Mouse (Mus musculus) cerebellum, adult 2 months (tissue): Measurements from ENCODE around the gene Hs3st2. TPM values are rescaled to one million over a fixed set of nuclear protein-coding genes. Genes with fewer than 3 reads are reported as not detected.

Source experiments
- DNase-seq, 2 experiments: peaks; one replicate each; pipeline ENCODE4 v3.0.0; 2021
- H3K27ac ChIP-seq: fragments of 200-500 bp; 2 replicates; pipeline ENCODE4 v1.5.1; 2012; ENCODE audit warnings: low read length, control low read depth, inconsistent platforms; ENCODE audit not compliant: insufficient read depth
- H3K27me3 ChIP-seq: fragments of 200-500 bp; 2 replicates; pipeline ENCODE4 v1.6.1; 2012; ENCODE audit warnings: inconsistent platforms, mild to moderate bottlenecking, low read length, moderate library complexity; ENCODE audit not compliant: control insufficient read depth, insufficient read depth
- H3K4me1 ChIP-seq: fragments of 200-500 bp; 2 replicates; pipeline ENCODE4 v1.6.1; 2011; ENCODE audit warnings: low read length; ENCODE audit not compliant: control insufficient read depth, insufficient read depth
- H3K4me3 ChIP-seq: fragments of 200-500 bp; replicated peaks from 2 replicates; pipeline ENCODE3; 2011; ENCODE audit warnings: mild to moderate bottlenecking, low read depth, low read length, control low read depth; ENCODE audit not compliant: insufficient read depth
- CTCF ChIP-seq: fragments of 200-500 bp; IDR thresholded peaks from 2 replicates; pipeline ENCODE4 v1.5.1; 2011; ENCODE audit warnings: low read depth, mild to moderate bottlenecking, control low read depth, low read length, moderate library complexity, borderline replicate concordance; ENCODE audit not compliant: insufficient read depth
- POLR2A ChIP-seq: fragments of 200-500 bp; IDR thresholded peaks from 2 replicates; pipeline ENCODE4 v1.6.1; 2011; ENCODE audit warnings: low read length, control low read depth, borderline replicate concordance; ENCODE audit not compliant: insufficient read depth
- WGBS: fragments of 180-500 bp; shearing (Covaris S2); methylation state at CpG from one replicate; pipeline ENCODE4 v1.1.7; 2018; 5-methylcytosine and 5-hydroxymethylcytosine counted together
- polyA plus RNA-seq: library from polyadenylated mRNA; depleted of rRNA; stranded (reverse); fragments of >200 nt; gene quantifications from 2 replicates; pipeline ENCODE4 v1.2.3, GENCODE M21; 2012

Hs3st2 gene
- polyA plus RNA-seq, 1 experiment, result 7.1 TPM

- DNase-seq, result no peak
- TF ChIP-seq CTCF (no peak), POLR2A (no peak)
- Histone ChIP-seq H3K4me3 (no peak overlapping the region), H3K4me1 (no peaks in the 10 kb centered on the region), H3K27me3 (no peaks in the 10 kb centered on the region), H3K27ac (no peak overlapping the region)
- WGBS, result 75% methylated on average over 5 of the region's 5 CpGs
Observed at GRCm38 (mm10) chr7:121441186-121441585, 49.5 kb downstream of the Hs3st2 start.

- no peak for DNase-seq
- Histone ChIP-seq H3K27me3 (no peaks in the 10 kb centered on the region), H3K4me1 (no peaks in the 10 kb centered on the region), H3K4me3 (no peak overlapping the region), H3K27ac (no peak overlapping the region)
- TF ChIP-seq CTCF, result no peak
- TF ChIP-seq POLR2A, result no peak
- 72% methylated on average over 7 of the region's 7 CpGs for WGBS
Observed at GRCm38 (mm10) chr7:121444336-121444735, 52.7 kb downstream of the Hs3st2 start.

GRCm38 (mm10) chr7:121446281-121446680, 54.6 kb downstream of the Hs3st2 start:
- no peak for TF ChIP-seq POLR2A
- no peak for TF ChIP-seq CTCF
- Histone ChIP-seq H3K27ac (no peak overlapping the region), H3K4me3 (no peak overlapping the region), H3K27me3 (no peaks in the 10 kb centered on the region), H3K4me1 (no peaks in the 10 kb centered on the region)
- DNase-seq, result no peak
- WGBS, result 85% methylated on average over 4 of the region's 4 CpGs

- 52% methylated on average over 13 of the region's 13 CpGs for WGBS
- Histone ChIP-seq H3K4me3 (no peak overlapping the region), H3K27me3 (no peaks in the 10 kb centered on the region; the same call in 1 of the 2 replicates), H3K4me1 (no peaks in the 10 kb centered on the region), H3K27ac (no peak overlapping the region)
- DNase-seq, result no peak
- TF ChIP-seq CTCF, result no peak
- TF ChIP-seq POLR2A, result no peak
Observed at GRCm38 (mm10) chr7:121450951-121451843, 59.5 kb downstream of the Hs3st2 start.

GRCm38 (mm10) chr7:121456716-121457115, 65.1 kb downstream of the Hs3st2 start:
- H3K27me3 ChIP-seq, result no peaks in the 10 kb centered on the region; the same call in 1 of the 2 replicates
- TF ChIP-seq CTCF, result no peak
- no peak for TF ChIP-seq POLR2A
- no peaks in the 10 kb centered on the region for H3K4me1 ChIP-seq
- no peak for DNase-seq
- H3K4me3 ChIP-seq, result no peak overlapping the region
- WGBS, result 42% methylated on average over 1 of the region's 1 CpGs
- no peak overlapping the region for H3K27ac ChIP-seq

GRCm38 (mm10) chr7:121458075-121458474, 66.4 kb downstream of the Hs3st2 start:
- 42% methylated on average over 3 of the region's 3 CpGs for WGBS

GRCm38 (mm10) chr7:121460626-121461025, 69.0 kb downstream of the Hs3st2 start:
- no peak for TF ChIP-seq POLR2A
- TF ChIP-seq CTCF, result no peak
- H3K4me1 ChIP-seq, result no peaks in the 10 kb centered on the region
- DNase-seq, result no peak
- no peak overlapping the region for H3K27ac ChIP-seq
- no peaks in the 10 kb centered on the region for H3K27me3 ChIP-seq
- no peak overlapping the region for H3K4me3 ChIP-seq
- 64% methylated on average over 6 of the region's 6 CpGs for WGBS

More at GRCm38 (mm10) chr7:121458075-121458474, 66.4 kb downstream of the Hs3st2 start:
- Histone ChIP-seq H3K4me1 (no peaks in the 10 kb centered on the region), H3K27me3 (no peaks in the 10 kb centered on the region), H3K27ac (no peak overlapping the region), H3K4me3 (no peak overlapping the region)
- TF ChIP-seq CTCF (no peak), POLR2A (no peak)
- no peak for DNase-seq

- Histone ChIP-seq H3K27ac (no peak overlapping the region), H3K4me1 (peaks cover 4% of the 10 kb centered on the region; the same call in 1 of the 2 replicates), H3K27me3 (no peaks in the 10 kb centered on the region), H3K4me3 (no peak overlapping the region)
- no peak for TF ChIP-seq POLR2A
- no peak for TF ChIP-seq CTCF
- 20% methylated on average over 5 of the region's 5 CpGs for WGBS
- DNase-seq, result no peak
Observed at GRCm38 (mm10) chr7:121464441-121464840, 72.8 kb downstream of the Hs3st2 start.
